Mouse (Mus musculus): ENCODE measurements at regions not wholly inside any gene's neighbourhood (a gene's known extent, or its start where the extent isn't known, plus 50 kb on each side); places are given as distances from the start of the nearest gene placed in this dataset.

- no peak for DNase-seq
Observed at GRCm38 (mm10) chr15:25305801-25306200, 107.8 kb downstream of the Basp1 start.

DNA sequence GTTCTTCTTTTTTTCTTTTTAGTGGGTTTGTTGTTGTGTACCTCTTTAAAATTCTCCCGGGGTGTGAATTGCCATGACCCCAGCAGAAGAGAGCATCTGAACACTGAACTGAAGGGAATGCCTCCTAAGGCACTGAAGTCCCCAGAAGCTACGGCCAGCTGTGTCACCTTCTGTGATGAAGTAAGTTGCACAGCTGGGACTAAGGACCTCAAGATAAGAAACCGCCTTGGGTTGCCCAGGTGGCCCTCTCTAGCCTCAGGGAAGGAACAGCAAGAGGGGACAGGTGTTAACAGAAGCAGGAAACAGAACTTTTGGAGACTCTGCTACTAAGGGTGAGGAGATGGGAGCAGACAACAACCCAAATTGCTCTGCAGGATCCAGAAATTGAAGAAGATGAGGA is 110.2 kb downstream of the Basp1 start:
- DNase-seq = no peak

DNA sequence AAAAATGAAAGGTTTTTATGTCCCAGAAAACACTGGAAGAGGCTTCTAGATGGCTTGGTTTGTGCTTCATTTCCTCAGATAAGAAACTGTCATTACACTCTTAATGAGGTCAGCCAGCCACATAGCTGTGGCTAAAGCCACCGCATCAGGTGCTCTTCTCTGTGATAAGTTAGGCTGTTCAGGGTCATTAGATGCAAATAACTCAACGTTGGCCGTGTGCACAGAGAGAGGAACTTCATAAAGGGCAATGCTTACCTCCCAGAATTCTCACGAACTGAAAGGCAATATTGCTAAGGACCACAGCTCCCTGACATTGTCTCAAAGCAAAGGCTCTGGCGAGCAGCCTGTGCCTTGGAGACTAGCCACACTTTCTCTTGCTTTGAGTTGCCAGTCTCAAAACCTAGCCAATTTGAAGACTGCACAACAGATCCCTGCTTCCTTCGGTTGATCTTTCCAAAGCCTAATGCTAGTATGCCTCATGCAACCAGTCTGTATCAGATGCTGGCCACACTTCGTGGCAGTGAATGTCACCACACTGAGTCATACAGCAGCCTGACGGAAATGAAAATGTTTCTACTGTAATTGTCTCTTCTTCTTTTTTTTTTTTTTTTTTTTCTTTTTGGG is 110.8 kb downstream of the Basp1 start:
- no peak for DNase-seq

GRCm38 (mm10) chr15:25301810-25302209 is 111.8 kb downstream of the Basp1 start:
- no peak for DNase-seq

DNA sequence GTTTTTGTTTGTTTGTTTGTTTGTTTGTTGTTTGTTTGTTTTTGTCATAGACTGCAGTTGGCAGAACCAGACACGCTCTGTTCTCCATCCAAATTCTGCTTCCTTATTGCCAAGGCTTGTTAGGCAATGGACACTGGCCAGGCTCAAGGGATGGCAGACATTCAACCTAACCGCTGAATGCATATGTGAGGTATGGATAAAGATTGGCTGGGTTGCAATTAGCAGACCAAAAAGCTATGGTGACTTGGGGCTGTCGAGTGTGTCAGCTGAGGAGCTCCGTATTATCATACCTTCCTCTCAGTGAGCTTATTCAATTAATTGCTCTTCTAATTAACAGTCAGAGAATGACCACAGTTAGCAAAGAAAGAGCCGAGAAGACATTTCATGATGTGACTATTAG is 116.3 kb downstream of the Basp1 start:
- no peak for DNase-seq

- no peak for DNase-seq
Observed at GRCm38 (mm10) chr15:25296714-25297113, 116.8 kb downstream of the Basp1 start.

GRCm38 (mm10) chr15:25295753-25296152 is 117.8 kb downstream of the Basp1 start:
- DNase-seq = no peak

DNA sequence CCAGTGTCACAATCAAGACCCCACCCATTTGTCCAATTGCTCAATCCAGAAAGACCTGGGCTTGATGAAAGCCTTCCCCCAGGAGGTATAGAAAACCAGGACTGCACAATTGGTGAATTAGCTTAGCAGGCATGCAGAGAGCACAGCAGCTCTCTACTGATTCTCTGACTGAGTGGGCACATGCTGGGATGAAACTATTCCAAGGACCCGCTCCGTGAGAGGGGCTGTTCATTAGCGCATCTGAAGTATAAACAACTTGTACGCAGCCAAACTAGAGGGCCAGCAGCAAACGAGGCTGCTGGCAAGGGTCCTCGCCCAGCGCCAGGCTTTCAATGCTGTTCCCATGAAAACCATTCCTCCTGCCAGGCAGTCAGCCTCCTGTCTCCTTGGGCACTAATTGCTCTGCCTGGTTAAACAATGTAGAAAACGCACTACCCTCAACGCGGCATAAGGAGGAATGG is 122.3 kb downstream of the Basp1 start:
- no peak for DNase-seq

DNA sequence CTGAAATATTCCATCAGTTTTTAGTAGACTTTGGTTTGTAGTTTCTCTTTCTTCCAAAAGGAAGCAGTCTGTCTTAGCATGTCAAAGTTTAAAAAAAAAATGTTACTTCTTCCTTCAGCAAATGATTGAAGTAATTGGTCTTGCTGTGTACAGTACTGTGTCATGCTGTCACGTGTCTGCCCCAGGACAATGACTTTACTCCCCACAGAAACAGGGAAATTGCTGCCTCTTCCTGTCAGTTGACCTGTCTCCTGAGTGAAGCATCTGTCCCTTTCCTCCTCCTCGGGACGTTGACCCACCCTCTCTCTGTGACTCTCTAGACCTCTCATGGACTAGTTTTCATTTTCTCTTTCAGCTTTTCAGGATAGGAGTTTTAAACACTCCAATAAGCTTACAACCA is 125.7 kb downstream of the Basp1 start:
- DNase-seq = no peak

- peak; percentile 73 for DNase-seq
Observed at GRCm38 (mm10) chr15:25284354-25285199, 129.0 kb downstream of the Basp1 start.

DNA sequence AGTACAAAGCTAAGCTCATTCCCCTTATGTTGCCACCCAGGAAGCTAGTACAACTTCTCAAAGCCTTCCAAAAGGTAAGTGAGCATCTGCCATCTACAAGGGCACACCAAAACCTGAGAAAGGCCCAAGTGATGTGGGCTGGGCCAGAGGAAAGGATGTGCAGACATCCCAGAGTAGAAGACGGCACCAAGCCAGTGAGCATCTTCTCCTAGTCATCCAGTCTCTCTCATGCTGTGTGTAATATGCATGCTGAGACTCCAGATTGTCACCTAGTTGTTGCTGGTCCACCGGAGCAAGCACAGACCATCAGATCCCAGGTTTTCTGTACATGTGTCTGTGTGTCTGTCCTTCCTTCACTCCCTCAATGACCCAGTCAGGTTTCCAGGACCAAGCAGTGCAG is 129.9 kb downstream of the Basp1 start:
- DNase-seq = no peak

- DNase-seq = no peak
Observed at GRCm38 (mm10) chr15:25282346-25282745, 131.2 kb downstream of the Basp1 start.

GRCm38 (mm10) chr15:25281942-25282341 is 131.6 kb downstream of the Basp1 start:
- no peak for DNase-seq

DNA sequence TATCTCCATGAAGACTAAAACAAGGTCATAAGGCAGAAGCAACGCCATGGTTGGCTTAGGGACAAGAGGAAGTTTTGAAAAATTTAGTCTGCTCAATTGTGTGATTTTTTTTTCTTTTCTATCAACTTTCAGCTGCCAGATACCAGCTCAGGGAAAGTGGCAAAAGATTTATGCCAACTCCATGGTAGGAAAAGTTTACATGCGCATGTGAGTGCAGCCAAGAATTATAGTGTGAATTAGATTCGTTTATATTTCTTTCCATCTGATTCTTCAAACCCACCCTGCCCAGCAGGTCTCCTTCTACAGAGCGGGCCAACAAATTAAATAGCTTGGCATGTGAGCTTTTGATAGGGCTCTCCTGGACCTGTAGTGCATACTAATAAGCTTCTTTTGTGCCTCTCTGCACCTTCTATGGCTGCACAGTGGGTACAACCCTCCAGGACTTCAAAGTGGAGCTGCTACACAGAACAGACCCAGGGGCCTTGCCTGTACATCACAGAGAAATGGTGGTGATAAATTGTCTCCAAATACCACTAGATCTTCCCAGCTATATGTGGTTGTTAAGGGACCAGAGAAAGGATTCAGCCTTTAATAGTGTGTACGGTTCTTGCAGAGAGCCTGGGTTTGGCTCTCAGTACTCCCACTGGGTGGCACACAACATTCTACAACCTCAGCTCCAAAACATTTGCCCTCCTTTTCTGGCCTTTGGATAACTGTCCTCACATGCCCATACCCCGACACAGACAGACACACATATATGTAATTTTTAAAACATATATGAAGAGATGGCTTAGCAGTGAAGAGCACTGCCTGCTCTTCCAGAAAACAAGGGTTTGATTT is 135.0 kb downstream of the Basp1 start:
- DNase-seq = no peak

- no peak for DNase-seq
Observed at GRCm38 (mm10) chr15:25276227-25276626, 137.3 kb downstream of the Basp1 start.

GRCm38 (mm10) chr15:25271886-25272285 is 141.7 kb downstream of the Basp1 start:
- DNase-seq = no peak

GRCm38 (mm10) chr15:25270349-25270748 is 143.2 kb downstream of the Basp1 start:
- no peak for DNase-seq

DNA sequence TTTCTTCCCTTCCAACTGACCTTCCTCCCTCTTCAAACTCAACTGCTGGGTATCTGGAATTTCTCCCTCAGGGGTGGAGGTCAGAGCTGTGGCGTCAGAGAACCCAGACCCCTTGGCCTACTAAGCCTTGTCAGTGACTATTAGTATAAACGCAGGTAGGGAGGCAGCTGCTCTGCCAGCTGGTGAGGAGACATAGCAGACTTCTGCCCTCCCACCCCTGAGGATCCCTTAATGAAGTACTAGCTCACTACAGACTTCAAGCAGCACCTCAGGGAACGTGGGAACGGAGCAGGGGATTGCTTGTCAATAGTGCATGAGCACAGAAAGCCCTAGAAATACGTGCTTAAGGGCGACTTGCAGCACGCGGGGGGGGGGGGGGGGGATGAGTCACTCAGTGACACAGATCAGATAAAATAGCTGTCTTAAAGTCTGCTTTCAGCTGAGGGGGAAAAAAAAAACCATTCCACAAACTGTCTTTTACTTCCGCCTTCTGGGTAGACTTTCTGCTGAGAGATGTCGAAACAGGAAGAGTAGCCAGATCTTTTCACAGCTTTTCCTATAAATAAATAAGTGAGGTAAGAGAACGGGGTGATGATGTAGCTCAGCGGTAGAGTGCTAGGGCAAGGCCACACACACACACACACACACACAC is 144.1 kb downstream of the Basp1 start:
- DNase-seq = no peak

DNA sequence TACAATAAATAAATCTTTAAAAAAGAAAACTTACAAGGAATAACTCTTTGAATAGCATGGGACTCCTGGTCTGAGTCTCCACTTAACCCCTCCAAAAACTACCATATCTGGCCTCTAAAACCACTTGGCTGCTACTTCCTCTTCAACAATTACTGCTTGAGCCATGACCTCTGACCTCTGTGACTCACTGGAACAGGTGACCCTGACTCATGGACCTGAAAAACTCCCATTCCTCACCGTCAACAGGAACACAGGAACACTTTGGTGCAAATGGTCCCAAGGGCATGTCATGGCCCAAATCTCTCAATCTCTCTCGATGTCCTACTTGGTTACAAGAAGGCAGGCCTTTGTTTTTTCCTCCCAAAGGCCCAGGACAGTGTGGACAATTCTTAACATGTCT is 145.1 kb downstream of the Basp1 start:
- DNase-seq = no peak

DNA sequence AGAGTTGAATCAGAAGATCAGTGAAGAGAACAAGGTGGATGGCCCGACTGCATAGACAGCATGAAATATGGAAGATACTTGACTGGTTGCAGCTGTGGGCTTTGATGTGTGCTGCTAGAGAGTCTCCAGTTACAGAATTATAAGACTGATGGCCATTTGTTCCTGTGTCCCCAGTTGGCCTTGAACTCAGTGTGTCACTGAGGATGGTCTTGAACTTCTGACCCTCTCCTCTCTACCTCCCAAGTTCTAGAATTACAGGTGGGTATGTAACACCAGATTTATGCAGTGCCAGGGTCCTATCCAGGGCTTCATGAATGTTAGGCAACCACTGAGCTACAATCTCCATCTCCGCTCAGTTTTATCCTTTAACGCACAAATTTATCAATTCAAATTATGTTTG is 146.1 kb downstream of the Basp1 start:
- DNase-seq = no peak

GRCm38 (mm10) chr15:25252648-25253567 is 160.7 kb downstream of the Basp1 start:
- DNase-seq = no peak

- no peak for DNase-seq
Observed at GRCm38 (mm10) chr15:25245631-25246030, 167.9 kb downstream of the Basp1 start.

Data from embryo, embryonic 11 days (tissue).